Mouse (Mus musculus) left cerebral cortex, adult 11 months (tissue): ENCODE measurements around the gene Mapkapk2.
"Not testable (repeated sequence)": the region's sequence is repeated elsewhere in the genome, so short reads cannot be mapped to it uniquely, and the experiment has no call there.

Source experiments
- DNase-seq: peaks from one replicate; pipeline ENCODE4 v3.0.0; 2022; ENCODE audit warnings: low spot score

Gene Mapkapk2

DNA sequence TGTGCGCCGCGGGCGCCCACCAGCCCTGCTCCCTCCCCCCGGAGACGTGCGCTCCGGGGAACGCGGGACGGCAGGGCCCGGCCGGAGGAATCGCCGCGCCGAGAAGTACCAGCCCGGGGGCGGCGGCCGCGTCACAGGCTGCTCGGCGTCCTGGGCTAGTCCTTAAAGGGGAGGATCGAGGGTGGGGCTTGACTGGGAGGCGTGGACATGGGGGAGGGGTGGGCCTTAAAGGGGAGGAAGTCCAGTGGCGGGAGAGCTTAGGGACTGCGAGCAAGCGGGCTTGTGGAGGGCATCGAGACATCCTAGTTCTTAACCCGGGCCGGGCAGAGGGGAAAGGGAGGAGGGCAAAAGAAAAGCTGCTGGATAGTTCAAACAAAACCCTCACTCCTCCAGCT, at the start of gene Mapkapk2:
Mapkapk2 (minus strand) TSS at position 127 of the 395 bp plus-strand sequence.
- DNase-seq: peak; percentile 81

DNA sequence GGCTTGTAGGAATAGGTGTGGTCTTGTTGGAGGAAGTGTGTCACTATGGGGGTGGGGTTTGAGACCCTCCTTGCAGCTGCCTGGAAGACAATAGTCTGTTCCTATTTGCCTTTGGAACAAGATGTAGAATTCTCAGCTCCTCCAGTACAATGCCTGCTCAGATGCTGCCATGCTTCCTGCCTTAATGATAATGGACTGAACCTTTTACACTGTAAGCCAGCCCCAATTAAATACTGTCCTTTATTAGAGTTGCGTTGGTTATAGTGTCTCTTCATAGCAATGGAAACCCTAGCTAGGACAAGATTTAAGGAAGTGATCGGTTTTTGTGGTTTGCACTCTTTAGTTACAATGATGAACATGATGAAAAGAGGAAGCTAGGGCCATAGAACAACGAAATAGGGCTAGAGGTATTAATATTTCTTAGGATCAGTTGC, 48.6 kb upstream of the Mapkapk2 start:
- no peak for DNase-seq

DNA sequence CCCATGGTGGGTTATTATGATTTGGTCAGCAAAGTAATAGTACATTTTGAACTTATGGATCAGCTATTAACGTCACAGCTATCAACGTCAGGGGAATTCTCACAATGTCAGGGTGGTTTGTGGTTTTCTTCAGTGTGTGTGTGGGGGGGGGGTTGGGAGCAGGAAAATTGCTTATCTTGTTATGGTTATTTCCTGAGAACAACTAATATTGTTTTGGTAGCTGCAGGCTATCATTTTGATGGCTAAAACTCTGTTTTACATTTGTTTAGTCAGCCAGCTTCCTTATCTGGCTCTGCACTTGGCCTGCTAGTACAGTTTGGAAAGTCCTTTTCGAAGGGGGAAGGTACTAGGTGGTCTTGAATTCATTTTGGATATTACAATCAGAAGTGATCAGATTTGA, 47.6 kb upstream of the Mapkapk2 start:
- not testable (repeated sequence) for DNase-seq

DNA sequence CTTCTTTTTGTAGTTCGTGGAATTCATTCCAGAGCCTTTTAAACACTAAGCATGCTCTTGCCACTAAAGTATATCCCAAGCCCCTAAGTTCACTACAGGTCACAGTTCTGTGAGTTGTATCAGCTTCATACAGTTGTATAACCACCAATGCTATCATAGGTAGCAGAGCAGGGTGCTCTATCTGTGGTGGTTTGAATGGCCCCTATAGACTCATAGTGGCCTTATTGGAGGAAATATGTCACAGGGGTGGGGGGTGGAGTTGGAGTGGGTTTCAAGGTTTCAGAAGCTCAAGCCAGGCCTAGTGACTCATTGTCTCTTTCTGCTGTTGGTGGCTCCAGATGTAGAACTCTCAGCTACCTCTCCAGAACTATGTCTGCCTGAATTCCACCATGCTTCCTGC, 44.8 kb upstream of the Mapkapk2 start:
- no peak for DNase-seq

DNA sequence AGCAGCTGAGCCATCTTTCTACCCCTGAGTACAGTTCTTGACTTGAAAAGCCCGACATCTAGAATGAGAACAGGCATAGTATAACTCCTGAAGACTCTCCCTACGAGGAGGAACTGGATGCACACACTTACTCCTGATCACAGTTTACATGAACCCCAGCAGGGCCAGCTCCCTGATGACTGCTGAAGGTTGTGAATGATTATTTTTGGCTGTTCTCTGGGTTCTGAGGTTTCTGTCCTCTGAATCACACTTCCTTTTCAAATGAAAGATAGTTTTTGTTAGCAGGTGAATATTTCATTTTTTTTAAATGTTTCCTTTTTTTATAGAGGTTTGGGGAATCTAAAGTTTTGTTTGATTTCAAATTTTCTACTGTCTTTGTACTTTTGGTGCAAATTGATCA, 43.8 kb upstream of the Mapkapk2 start:
- DNase-seq: no peak

DNA sequence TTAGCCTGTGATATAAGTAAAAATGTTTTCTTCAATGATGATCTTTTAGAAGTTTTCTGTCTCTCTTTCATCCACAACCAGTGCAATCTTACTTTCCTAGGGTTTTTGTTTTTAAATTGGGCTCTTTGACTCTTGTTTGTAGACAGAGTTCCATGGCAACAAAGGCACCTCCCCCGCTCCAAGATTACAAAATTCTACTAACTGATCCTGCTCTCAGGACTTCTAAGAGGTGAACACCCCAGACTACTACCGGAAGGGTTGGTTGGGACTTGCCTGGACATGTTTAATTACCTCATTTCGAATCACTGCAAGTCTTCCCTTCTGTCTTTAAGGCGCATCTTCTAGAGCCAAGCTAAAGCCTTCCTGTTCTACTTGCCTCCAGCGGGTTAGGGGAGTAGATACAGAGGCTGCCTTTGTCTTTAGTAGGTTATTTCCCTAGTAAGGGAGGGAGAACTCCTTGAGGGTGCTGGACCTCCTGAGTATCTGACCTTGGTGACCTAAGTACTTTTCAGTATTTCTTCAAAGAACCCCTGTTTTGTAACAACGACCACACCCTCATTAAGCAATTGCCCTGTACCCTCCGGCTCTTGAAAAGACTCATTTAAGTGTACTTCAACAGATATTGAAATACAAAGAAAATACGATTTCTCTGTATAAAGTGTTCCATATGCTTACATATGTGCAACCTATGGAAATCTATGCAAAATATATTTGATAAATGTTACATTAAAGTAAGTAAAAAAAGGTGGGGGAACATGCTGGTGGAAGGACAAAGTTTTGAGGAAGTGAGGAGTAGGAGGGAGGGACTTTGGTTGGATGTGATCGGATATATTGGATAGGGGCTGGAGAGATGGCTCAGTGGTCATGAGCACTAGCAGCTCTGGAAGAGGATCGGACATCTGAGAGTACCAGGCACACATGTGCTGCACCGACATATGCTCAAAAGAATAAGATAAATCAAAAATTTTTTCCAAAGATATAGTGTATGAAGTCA, 41.8 kb upstream of the Mapkapk2 start:
- no peak for DNase-seq

DNA sequence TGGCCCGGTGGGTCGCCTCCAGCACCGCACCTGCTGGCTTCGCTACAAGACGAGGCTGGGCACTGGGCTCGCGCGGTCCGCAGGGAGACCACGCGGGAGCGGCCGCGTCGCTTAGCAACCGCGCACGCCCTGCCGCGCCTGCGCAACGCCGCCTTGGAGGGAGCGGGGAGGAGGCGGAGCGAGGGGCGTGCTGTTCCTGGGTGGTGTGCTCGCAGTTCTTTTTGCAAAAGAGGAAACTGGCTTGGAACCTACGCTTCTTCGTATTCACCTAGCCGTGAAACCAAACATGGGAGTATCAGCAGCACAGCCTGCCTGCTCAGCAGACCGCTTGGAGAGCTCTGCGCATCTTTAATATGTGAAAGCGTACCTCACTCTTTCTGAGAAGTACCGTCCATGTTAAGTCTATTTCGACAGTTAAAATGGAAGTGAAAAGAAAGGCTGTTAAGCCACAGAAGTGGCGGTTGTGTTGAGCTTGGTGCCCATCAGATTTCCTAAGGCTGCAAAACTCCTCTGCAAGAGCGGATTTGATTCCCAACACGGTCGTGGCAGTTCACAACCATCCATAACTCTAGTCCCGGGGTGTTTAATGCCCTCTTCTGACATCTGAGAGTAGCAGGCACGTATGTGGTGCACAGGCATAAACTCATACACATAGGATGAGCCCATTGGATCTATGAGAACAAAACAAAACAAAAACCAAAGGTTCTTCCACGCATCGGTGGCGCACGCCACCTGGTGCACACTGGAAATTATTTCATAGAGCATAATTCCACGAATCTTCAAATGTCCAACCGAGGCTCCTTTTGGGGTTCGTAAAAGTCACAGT, 40.8 kb upstream of the Mapkapk2 start, which contains the start of gene Dyrk3:
Dyrk3 (minus strand) TSS at position 150 of the 826 bp plus-strand sequence.
- DNase-seq: peak; percentile 83

DNA sequence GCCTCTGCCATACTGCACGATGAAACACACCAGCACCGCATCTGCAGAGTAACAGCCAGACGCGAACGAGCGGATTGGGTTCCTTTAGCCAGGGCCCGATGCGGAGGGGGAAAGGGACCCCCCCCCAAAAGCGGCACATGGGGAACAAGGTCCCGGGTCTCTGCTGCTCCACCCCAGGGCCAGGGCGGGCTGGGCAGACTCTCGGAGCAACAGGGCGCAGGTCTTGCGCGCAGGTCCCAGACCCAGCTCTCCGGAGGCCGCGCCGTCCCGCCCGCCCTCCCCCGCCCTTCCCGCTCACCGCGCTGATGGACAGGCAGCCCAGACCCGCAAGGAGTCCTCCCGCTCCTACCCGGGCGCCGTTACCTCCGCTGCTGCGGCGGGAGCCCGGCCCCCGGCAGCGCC, 40.1 kb upstream of the Mapkapk2 start:
- no peak for DNase-seq

DNA sequence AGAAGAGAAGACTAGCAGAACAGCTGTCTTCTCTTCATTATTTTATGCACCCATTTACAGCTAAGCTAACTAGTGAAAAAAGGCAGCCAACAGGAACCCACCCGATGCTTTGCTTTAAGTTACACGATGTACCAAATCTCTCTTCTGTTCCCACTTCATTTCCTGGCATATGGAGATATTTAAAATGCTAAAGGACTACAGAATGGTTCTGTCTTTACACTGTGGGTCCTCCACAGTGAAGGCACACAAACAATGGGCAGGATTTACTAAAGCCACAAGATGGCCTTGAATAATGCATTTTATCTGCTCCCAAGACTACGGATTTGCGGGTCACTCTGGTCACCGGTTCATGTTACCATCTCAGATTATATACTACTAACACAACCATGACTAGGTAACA, 39.5 kb upstream of the Mapkapk2 start:
- no peak for DNase-seq

DNA sequence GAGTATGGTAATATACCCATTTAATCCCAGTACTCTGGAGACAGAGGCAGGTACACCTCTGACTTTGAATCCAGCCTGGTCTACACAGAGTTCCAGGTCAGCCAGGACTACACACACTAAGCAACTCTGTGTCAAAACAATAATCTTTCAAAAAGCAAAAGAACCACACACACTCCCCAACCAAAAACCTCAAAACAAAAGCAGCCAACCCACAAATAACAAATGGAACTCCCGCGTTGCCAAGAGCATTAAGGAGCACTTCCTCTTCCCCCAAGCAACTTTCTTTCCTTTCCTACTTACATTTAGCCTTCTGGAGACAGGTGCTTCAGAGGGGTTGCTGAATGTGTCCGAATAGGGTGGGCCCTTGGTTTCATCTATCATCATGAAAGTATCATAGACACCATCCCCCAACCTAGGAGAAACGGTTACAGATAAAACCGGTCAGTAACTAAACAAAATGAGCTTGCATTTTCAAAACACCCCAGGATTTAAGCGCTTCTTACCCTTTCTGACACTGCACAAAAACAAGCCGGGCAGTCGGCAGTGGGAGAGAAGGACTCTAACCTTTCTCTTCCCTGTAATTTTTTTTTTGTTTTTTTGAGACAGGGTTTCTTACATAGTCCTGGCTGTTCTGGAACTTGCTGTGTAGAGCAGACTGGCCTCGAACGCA, 38.5 kb upstream of the Mapkapk2 start:
- DNase-seq: no peak

DNA sequence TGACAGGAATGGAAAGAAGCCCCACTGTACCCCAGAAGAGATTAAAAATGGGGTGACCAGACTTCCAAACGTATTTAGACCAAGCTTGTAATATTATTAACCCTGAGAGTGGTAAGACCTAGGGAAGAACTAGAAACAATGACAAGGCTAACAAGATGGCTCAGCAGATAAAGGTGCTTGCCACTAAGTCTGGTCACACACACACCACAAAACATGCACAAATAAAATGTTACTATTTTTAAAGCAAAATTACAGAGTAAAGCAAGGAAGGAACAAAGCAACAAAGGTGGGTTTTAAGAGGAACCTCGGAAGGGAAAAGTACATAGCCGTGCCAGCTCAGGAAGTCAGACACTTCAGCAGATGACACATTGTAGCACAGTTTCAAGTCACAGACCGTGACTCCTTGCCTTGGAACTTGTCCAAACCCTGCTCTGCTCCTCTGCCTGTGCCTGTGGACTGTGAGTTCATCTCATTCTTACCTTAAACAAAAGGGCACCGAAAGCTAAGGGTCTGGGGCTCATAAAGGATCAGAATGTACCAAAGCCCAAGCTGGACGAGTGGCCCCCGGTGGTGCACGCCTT, 37.4 kb upstream of the Mapkapk2 start:
- no peak for DNase-seq

DNA sequence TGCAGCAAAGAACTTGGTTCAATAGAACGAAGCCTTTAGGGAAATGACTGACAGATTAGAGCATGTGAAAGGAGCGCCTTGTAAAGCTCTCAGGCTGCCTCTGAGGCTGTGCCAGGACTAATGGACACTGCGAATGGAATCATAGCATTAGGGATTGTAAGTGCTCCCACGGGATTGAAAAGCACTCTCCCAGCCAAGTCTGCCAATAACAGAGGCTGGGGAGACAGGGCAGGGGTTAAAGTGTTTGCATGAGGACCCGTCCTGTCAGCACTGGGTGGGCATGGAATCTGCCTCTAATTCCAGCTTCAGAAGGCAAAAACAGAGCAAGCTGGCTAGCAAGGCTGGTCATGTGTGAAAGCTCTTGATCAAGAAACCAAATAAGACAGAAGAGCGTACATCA, 36.6 kb upstream of the Mapkapk2 start:
- no peak for DNase-seq

DNA sequence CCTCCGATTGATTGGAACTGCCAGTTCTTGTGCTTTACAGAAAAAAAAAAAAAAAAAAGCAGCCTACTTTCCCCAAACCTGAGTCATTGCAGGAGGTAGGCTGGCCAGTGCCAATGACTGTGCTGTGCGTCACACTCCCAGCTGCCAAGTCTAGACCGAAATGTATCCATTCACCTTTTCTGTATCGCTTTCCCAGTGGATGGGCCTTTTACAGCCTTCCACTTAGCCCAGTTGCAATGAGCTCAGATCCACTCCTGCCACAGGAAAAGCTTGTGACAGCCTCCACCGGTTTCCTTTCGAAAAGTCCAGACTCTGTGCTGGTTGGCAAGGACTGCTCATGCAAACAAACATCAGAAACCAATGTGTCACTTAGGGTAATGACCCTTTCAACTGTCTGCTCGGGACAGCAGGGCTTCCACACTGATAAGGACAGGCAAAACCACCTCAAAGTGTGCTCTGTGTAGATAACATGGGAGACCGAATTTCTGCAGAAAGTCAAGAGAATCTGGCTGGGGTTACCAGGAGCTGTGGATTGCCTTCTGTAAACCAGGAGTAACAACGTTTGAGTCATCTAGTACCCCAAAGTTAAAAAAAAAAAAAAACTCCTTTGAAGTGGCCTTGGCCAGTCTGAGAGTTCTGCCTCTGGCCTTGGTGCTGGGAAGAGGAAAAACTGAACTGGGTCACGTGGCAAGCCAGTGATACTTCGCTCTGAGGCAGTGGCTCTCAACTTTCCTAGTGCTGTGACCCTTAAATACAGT, 28.5 kb upstream of the Mapkapk2 start:
- no peak for DNase-seq

DNA sequence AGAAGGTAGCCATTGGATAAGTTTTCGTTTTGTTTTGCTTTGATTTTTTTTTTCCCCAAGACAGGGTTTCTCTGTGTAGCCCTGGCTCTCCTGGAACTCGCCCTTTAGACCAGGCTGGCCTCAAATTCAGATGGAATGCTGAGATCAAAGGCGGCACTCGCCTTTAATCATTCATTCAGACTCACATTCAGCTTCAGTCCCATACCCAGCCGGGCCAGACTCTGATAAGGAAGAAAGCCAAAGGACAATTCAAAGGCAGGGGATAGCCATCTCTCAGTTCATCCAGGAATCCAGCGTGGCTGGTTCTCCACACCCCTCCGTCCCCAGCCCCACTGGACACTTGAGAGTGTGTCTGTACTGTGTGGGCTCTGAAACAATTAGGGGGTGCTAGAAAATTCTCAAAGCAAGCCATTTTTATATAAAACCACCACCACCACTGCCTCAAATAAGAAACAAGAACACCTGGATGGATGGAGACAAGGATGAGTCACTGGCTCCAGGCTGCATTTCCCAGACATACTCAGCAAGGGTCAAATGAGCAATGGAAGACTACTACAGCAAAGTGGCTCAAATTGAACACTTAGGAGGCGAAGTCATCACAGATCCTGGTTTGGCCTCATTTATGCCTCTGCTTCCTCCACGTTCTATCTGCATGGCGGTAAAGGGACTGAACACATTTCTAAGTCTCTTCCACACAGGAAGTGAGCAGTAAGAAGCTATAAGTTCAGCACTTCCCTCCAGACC, 26.1 kb upstream of the Mapkapk2 start:
- DNase-seq: no peak

DNA sequence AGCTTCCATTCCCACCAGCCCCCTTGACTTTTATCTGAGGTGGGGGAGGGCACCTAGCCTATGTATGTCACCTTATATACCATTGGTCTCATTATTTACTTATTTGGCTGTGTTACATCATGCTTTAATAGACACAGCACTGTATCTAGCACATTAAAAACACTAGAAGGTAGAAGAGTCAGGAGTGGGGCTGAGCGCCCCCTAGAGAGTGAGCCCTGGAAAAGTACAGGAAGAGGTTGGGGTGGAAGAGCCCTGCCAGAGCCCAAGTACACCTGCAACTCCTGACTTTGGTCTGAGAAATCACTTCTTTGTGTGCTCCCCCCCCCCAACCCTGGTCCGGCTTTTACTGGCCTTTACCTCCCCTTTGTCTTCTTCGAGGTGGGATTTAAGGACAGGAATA, 24.4 kb upstream of the Mapkapk2 start:
- no peak for DNase-seq

DNA sequence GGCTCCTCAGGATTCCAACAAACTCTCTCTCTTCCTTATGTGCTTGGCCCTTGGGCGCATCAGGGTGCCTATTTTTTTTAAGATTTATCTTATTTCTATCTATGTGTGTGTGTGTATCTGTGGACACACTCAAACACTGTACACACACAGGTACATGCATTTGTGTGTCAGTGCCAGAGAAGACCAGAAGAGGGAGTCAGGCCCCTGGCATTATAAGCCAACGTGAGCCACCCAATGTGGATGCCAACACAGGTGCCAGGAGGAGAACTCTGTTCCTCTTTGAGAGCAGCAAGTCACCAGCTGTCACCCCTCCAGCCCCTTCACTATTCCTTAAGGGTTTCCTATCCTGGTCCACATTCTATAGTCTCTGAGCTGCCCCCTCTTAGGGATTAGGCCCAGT, 21.4 kb upstream of the Mapkapk2 start:
- no peak for DNase-seq

DNA sequence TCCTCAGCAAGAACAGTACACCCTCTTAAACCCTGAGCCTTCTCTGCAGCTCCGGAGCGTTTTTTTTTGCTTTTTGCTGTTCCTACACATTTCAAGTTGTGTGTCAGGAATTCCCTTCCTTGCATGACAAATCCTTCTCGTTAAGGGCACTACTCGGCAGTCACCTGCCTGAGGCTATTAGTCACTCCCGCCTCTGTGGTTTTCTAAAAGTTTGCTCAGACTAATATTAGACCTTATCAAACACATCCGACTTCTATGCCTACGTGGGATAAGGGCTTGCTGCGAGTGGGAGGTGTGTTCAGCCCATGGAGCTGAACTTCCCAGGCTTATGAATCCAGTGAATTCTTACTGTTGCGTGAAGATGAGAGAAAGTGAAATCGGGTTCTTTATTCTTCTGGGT, 20.9 kb upstream of the Mapkapk2 start:
- DNase-seq: no peak

DNA sequence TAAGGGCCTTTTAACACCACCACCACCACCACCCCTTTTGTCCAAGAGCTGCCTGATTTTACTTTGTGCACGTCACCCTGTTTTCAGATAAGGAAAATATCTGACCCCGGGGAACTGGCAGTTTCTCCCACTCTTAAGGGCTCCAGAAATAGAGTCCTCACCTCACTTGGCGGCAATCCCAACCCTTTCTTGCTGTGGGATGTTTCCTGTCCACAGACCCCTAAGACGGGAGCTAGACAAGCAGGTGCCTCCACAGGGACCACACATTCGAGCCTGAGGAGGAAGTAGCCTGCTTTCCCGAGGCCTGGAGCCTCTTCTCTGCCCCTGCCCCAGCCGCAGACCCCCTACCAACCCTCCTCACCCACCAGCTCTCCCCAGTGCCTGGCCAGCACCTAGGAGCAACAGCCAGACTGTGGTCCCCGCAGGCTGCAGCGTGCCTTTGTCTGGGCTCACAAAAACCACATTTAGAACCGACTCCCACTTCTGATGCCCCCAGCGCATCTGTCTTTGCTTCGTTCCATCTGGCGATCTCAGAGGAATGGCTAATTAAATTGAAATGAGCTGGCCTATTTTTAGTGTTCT, 18.9 kb upstream of the Mapkapk2 start:
- DNase-seq: no peak

DNA sequence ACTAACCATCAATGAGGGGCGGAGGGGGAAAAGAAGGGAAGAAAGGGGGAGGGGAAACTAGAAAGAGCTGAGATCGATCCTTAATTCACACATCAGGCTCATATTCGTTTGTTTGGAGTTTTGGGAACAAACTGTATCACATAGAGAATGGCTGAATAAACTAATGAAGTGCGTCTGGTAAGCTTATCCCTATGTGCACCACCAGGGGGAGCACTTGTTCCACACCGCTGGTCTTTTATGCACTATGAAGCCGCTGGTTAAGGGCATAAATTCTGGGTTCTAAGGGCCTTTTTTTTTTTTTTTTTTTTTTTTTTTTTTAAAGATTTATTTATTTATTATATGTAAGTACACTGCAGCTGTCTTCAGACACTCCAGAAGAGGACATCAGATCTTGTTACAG, 18.3 kb upstream of the Mapkapk2 start:
- no peak for DNase-seq

DNA sequence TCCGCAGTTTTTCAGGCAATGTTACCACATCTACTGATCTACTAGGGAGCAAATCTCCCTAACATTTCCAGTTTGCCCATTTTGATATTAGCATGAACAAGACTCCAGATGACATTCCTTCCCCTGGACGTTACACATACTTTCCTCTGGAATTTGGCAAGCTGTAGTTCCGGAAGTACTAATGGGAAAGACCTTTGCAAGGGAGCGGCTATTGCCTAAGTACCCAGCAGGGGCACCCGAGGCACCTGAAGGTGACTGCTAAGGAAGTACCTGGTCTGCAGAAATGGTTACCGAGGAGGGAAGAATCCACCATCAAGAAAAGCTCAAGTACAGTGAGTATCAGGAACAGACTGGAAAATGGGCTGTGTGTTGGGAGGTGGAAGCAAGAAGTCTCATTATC, 14.9 kb upstream of the Mapkapk2 start:
- no peak for DNase-seq
